Mouse (Mus musculus): ENCODE data around the gene Dmac1. TPM values are rescaled to one million over a fixed set of nuclear protein-coding genes. Genes with fewer than 3 reads are reported as not detected.
"Not testable (repeated sequence)": the region's sequence is repeated elsewhere in the genome, so short reads cannot be mapped to it uniquely, and the experiment has no call there.

Gene Dmac1
- total RNA-seq, 1 experiment from 2014 or later = 75.1 TPM

- no peak for ATAC-seq (replicated peaks in 1 of 2; ENCODE audit: insufficient read depth in 1 of 2, low FRiP score in 2 of 2, low TSS enrichment in 1 of 2, low read depth in 1 of 2, poor library complexity in 2 of 2, severe bottlenecking in 2 of 2)
Observed at GRCm38 (mm10) chr4:75259447-75259846, 18.7 kb downstream of the Dmac1 start.

DNA sequence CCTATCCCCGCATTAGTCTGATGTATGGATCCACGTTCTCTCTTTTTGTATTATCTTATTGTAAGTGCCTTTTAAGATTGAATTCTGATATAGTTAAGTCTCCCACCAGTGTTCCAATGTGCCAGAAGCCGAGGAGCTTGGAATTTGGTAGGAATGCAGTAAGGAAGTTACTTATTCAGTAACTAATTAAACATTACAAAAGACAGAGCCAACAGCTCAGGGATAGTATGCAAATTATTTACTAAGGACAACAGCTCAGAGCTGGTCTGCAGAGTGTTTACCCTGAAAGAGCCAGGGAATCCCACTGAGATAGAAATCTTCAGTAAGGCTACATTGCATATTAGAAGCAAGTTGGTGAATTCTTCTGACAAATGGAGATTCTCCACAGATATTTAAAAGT lies 43.5 kb downstream of the Dmac1 start:
- not testable (repeated sequence) for ATAC-seq (replicated peaks in 1 of 2; ENCODE audit: insufficient read depth in 1 of 2, low FRiP score in 2 of 2, low TSS enrichment in 1 of 2, low read depth in 1 of 2, poor library complexity in 2 of 2, severe bottlenecking in 2 of 2)
